Mouse (Mus musculus) lung, adult 2 months (tissue): ENCODE measurements around the gene Asb14. TPM values are rescaled to one million over a fixed set of nuclear protein-coding genes. Genes with fewer than 3 reads are reported as not detected.
"Not testable (repeated sequence)": the region's sequence is repeated elsewhere in the genome, so short reads cannot be mapped to it uniquely, and the experiment has no call there.

Experiments
- DNase-seq: peaks from one replicate; pipeline ENCODE4 v3.0.0; 2022
- H3K4me1 ChIP-seq: fragments of 200-500 bp; 2 replicates; pipeline ENCODE4 v1.6.1; 2011; ENCODE audit warnings: low read length; ENCODE audit not compliant: control insufficient read depth, insufficient read depth
- H3K4me3 ChIP-seq: fragments of 200-500 bp; replicated peaks from 2 replicates; pipeline ENCODE3; 2011; ENCODE audit warnings: low read depth, mild to moderate bottlenecking, control low read depth, low read length; ENCODE audit errors: extremely low read depth
- CTCF ChIP-seq: fragments of 200-500 bp; IDR thresholded peaks from 2 replicates; pipeline ENCODE4 v1.5.1; 2011; ENCODE audit warnings: mild to moderate bottlenecking, low read length, control low read depth; ENCODE audit not compliant: insufficient read depth
- POLR2A ChIP-seq: fragments of 200-500 bp; IDR thresholded peaks from 2 replicates; pipeline ENCODE4 v1.6.1; 2011; ENCODE audit warnings: low read depth, mild to moderate bottlenecking, control low read depth, low read length, borderline replicate concordance; ENCODE audit errors: extremely low read depth
- WGBS: fragments of 180-500 bp; shearing (Covaris S2); methylation state at CpG from one replicate; pipeline ENCODE4 v1.1.7; 2018; 5-methylcytosine and 5-hydroxymethylcytosine counted together
- polyA plus RNA-seq: library from polyadenylated mRNA; depleted of rRNA; stranded (reverse); fragments of >200 nt; gene quantifications from 2 replicates; pipeline ENCODE4 v1.2.3, GENCODE M21; 2012

The Asb14 gene
- polyA plus RNA-seq, 1 experiment = 4.8 TPM

DNA sequence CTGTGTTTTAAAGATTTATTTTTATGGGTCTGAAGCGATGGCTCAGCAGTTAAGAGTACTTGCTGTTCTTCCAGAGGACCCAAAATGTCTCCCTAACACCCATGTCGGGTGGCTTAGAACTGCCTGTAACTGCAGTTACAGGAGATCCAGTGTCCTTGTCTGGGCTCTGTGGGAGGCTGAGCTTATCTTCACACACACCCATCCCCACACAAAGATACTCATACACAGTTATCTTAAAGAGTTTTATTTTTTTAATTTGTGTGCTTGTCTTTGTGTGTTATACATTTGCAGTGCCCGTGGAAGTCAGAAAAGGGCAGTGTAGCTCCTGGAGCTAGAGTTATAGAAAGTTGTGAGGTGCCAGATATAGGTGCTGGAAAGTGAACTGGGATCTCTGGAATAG is 3.6 kb upstream of the Asb14 start:
- no peaks in the 10 kb centered on the region for H3K4me1 ChIP-seq
- no peak overlapping the region for H3K4me3 ChIP-seq
- no peak for DNase-seq
- no peak for TF ChIP-seq POLR2A
- 87% methylated on average over 3 of the region's 3 CpGs for WGBS

DNA sequence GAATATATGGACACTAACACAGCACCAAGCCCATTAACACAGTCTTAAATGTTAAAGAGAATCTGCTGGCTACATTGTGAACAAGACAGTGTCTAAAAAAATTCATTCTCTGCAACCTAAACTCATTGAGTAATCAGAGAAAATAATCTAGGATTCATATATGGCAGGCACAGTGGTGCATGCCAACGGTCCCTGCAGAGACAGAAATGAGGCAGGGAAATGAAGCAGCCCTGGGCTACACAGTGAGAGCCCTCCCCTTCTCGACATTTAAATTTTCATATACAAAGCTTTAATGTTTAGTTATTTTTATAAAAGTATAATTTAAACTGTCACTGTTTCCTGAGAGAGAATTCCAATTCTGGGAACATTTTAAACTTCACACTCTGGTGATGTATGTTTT is 5.1 kb downstream of the Asb14 start:
- TF ChIP-seq CTCF (no peak), POLR2A (no peak)
- Histone ChIP-seq H3K4me3 (no peak overlapping the region), H3K4me1 (no peaks in the 10 kb centered on the region)
- no peak for DNase-seq
- WGBS = 83% methylated on average over 2 of the region's 2 CpGs

DNA sequence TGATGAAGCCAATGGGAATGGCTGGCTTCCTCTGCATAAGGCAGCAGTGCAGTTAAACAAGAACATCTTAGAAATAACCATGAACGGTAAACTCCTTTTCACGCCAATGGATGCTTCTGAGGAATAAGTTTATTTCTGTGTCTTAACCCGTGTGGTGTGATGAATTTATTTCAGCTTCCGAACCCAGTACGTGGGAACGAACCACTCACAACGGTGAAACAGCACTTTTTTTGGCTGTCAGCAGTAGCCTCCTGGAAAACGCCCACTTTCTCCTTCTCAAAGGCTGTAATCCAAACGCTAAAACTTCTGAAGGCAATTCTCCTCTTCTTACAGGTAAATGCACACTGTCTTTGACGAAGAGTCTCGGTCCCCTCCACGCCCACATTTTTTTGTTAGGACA is 6.5 kb downstream of the Asb14 start:
- TF ChIP-seq CTCF (no peak), POLR2A (no peak)
- WGBS = 80% methylated on average over 12 of the region's 12 CpGs
- Histone ChIP-seq H3K4me1 (no peaks in the 10 kb centered on the region), H3K4me3 (no peak overlapping the region)
- no peak for DNase-seq

DNA sequence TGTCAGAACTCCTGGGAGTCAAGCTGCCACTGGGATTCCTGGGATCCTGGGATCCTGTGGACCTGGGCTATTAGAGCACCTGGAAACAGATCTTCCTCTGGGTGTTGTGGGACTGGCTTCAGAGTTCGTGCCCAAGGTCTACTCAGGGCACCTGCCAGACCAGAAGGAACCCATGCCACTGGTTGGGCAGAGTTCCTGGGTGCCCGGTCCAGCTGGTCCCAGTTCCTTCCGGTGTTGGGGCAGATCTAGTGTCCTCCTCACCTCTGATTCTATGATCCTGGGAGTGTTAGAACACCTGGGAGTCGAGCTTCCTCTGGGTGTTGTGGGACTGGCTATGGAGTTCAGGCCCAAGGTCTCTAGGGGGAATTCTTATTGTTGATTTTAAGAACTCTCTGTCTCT is 13.0 kb downstream of the Asb14 start:
- Histone ChIP-seq H3K4me1 (peaks cover 2% of the 10 kb centered on the region; the same call in 1 of the 2 replicates), H3K4me3 (no peak overlapping the region)
- WGBS = 85% methylated on average over 4 of the region's 4 CpGs
- TF ChIP-seq CTCF (no peak), POLR2A (no peak)
- no peak for DNase-seq

DNA sequence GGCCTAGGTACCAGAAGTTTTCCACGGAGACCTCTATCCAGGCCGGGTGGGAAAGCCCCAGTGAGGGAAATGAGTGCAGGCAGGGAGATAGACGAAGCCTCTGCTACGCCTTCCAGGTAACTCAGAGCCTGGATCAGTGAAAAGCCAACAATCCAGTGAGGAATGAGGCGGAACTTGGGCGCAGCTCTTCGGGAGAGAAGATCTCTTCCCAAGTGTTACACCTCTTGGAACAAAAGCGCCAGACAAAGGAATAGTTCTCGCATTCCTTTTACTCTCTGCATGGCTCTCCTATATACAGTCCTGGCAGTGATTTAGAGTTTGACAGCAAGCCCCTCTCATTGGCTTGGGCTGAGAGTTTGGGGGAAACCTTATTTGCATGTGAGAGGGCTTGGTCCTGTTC is 16.1 kb downstream of the Asb14 start:
- WGBS = 65% methylated on average over 9 of the region's 9 CpGs

DNA sequence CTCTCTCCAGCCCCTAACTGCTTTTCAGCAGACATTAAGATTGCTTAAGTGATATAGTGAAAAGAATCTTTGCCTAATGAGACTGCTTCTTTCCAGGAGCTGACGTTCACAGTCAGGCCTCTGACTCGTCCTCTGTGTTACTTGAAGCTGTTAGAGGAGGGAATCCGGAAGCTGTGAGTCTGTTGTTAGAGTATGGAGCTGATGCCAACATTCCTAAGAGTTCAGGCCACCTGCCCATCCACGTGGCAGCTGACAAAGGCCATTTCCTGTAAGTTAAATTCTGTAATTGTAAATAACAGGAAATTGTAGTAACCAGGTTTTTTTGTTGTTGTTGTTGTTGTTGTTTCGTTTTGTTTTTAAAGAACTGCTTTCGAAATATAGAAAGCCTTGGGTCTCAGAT is 16.8 kb downstream of the Asb14 start:
- TF ChIP-seq CTCF = no peak
- peaks cover 2% of the 10 kb centered on the region; the same call in 1 of the 2 replicates for H3K4me1 ChIP-seq
- WGBS = 38% methylated on average over 6 of the region's 6 CpGs
- DNase-seq = no peak
- no peak overlapping the region for H3K4me3 ChIP-seq

More for the DNA sequence above, 16.1 kb downstream of the Asb14 start:
- H3K4me3 ChIP-seq, H3K4me1 ChIP-seq, DNase-seq: not testable (repeated sequence)

DNA sequence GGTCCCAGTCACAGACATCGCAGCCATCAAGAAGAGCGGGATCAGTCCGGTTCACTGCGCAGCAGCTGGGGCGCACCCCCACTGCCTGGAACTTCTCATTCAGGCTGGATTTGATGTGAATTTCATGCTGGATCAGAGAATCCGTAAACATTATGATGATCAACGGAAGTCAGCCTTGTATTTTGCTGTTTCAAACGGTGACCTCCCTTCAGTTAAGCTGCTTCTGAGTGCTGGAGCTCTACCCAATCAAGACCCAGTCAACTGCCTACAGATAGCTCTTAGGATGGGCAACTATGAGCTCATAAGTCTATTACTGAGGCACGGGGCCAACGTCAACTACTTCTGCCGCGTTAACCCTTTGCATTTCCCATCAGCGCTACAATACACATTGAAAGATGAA is 17.5 kb downstream of the Asb14 start:
- Histone ChIP-seq H3K4me3 (no peak overlapping the region), H3K4me1 (peaks cover 2% of the 10 kb centered on the region; the same call in 1 of the 2 replicates)
- 76% methylated on average over 13 of the region's 13 CpGs for WGBS
- TF ChIP-seq POLR2A (no peak), CTCF (no peak)
- DNase-seq = no peak

DNA sequence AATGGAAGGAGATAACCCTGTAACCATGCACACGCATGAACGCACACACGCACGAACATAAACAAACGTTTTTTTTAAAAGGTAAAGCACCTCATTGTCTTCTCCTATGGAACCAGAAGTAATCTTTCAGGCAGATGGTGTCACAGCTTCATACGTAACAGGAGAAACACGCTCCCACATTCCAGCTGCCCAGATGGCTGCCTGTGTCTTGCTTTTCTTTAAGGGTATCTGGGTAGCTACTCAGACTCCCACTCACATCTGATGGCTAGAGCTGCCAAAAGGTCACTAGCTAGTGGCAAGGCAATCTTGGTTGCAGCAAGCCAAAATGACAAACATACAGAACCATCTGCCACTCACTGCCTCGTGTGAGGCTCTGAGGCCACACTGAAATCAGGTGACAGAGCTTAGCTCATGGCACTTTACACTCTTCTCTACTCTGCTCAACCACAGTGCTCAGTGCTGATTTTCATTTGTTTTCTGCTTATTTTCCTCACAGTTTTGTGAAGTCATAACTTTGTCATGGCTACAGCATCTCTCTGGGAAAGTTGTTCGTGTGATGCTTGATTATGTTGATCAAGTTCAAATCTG is 19.4 kb downstream of the Asb14 start:
- no peak for DNase-seq
- Histone ChIP-seq H3K4me1 (peaks cover 2% of the 10 kb centered on the region; the same call in 1 of the 2 replicates), H3K4me3 (no peak overlapping the region)
- TF ChIP-seq POLR2A (no peak), CTCF (no peak)
- 75% methylated on average over 9 of the region's 9 CpGs for WGBS

DNA sequence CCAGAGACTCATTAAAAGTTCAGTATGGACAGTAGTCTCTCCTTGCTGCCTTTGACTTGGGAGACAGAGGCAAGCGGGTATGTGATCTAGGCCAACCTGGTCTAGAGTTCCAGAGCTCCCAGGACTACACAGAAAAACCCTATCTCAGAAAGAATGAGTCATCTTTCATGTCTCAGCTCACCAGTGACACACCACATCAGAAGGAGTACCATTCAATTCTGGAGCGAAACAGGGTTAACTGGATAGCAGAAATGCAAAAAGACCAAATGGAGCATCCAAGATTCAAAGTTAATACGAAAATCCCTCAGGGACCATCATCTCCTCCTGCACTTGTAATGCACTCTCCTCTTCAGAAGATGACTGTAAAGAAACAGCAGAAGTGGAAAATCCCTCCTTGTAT is 25.0 kb downstream of the Asb14 start:
- no peak for TF ChIP-seq POLR2A
- TF ChIP-seq CTCF = no peak
- WGBS = 93% methylated on average over 3 of the region's 3 CpGs
- no peak for DNase-seq
- Histone ChIP-seq H3K4me1 (no peaks in the 10 kb centered on the region), H3K4me3 (no peak overlapping the region)

DNA sequence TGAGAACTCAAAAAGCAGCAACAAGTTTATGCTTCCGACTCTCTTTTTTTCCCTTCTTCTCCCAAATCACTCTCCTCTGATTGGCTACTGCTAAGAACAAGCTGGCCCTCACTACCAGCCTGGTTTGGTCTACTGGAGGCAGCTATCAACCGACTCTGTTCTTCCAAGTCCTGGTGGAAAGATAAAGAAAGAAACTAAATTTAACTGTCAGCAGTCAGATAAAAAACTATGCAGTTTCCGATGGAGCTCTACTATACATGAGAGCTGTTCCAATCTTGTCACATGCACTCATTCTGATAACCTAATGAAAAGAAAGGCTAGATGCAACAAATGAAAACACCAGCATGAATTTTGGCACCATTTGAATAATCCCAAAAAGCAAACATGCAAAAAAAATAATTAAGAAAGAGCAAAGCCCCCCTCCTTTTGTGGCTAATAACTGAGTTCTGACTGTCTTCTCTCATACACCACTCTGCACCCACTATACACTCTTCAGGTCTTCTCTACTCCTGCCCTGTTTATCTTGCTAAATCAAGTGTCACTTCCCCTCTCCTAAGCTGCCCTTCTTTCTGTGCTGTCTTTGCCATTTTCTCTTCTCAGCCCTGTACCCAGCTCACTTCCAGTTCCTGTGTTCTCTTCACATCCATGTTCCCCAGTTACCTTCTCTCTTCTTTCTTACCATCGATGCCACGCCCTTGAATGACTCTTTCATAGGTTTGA is 29.5 kb downstream of the Asb14 start:
- no peak for TF ChIP-seq POLR2A
- TF ChIP-seq CTCF = no peak
- Histone ChIP-seq H3K4me3 (no peak overlapping the region), H3K4me1 (no peaks in the 10 kb centered on the region)
- DNase-seq = no peak
- WGBS = 88% methylated on average over 5 of the region's 5 CpGs
